Mouse (Mus musculus): ENCODE data around the gene Mfsd4a. TPM values are rescaled to one million over a fixed set of nuclear protein-coding genes. Genes with fewer than 3 reads are reported as not detected.

Mfsd4a gene
- total RNA-seq, 2 experiments from 2014 or later = 86.2 to 87.4 TPM

GRCm38 (mm10) chr1:132003111-132003510 is 64.8 kb downstream of the Mfsd4a start:
- DNase-seq (ENCODE audit: low spot score in 2 of 2) = no peak
- intact Hi-C loops (cut with DNase I) = no loop called here

- DNase-seq (ENCODE audit: low spot score in 2 of 2) = no peak
- intact Hi-C loops (cut with DNase I) = no loop called here
These were observed 66.0 kb downstream of the Mfsd4a start for GRCm38 (mm10) chr1:132001880-132002330.

GRCm38 (mm10) chr1:132000506-132000905 is 67.4 kb downstream of the Mfsd4a start:
- DNase-seq (ENCODE audit: low spot score in 2 of 2) = no peak
- intact Hi-C loops (cut with DNase I) = no loop called here

- intact Hi-C loops (cut with DNase I) = loop anchor here (2.0 kb wide), 2 partner anchors 52 to 122 kb away; no protein-coding TSS in a partner anchor
- peak; percentile 74 to 75 for DNase-seq (ENCODE audit: low spot score in 2 of 2)
These were observed 72.8 kb downstream of the Mfsd4a start for GRCm38 (mm10) chr1:131995062-131995461.

GRCm38 (mm10) chr1:131993169-131994040 is 74.5 kb downstream of the Mfsd4a start:
- DNase-seq (ENCODE audit: low spot score in 2 of 2) = no peak
- intact Hi-C loops (cut with DNase I) = loop anchor here (2.0 kb wide), 2 partner anchors 53 to 123 kb away; no protein-coding TSS in a partner anchor

GRCm38 (mm10) chr1:131992561-131993001 is 75.3 kb downstream of the Mfsd4a start:
- intact Hi-C loops (cut with DNase I) = no loop called here
- no peak for DNase-seq (ENCODE audit: low spot score in 2 of 2)

GRCm38 (mm10) chr1:131990083-131990760 is 77.6 kb downstream of the Mfsd4a start:
- intact Hi-C loops (cut with DNase I) = no loop called here
- DNase-seq (ENCODE audit: low spot score in 2 of 2) = no peak

- no peak for DNase-seq (ENCODE audit: low spot score in 2 of 2)
- intact Hi-C loops (cut with DNase I) = no loop called here
These were observed 78.4 kb downstream of the Mfsd4a start for GRCm38 (mm10) chr1:131989476-131989875.

- intact Hi-C loops (cut with DNase I) = loop anchor here (2.0 kb wide), 1 partner anchor 129 kb away; no protein-coding TSS in a partner anchor
- DNase-seq (ENCODE audit: low spot score in 2 of 2) = no peak
These were observed 80.4 kb downstream of the Mfsd4a start for GRCm38 (mm10) chr1:131987432-131987831.

GRCm38 (mm10) chr1:131983806-131984205 is 84.1 kb downstream of the Mfsd4a start:
- no peak for DNase-seq (ENCODE audit: low spot score in 2 of 2)
- intact Hi-C loops (cut with DNase I) = loop anchor here (5.0 kb wide), 1 partner anchor 47 kb away; no protein-coding TSS in a partner anchor

GRCm38 (mm10) chr1:131982907-131983306 is 85.0 kb downstream of the Mfsd4a start:
- intact Hi-C loops (cut with DNase I) = loop anchor here (5.0 kb wide), 1 partner anchor 46 kb away; no protein-coding TSS in a partner anchor
- DNase-seq (ENCODE audit: low spot score in 2 of 2) = peak; percentile 73 to 84

GRCm38 (mm10) chr1:131981378-131982013 is 86.4 kb downstream of the Mfsd4a start:
- DNase-seq (ENCODE audit: low spot score in 2 of 2) = peak; percentile 63 to 78
- intact Hi-C loops (cut with DNase I) = loop anchor here (5.0 kb wide), 1 partner anchor 44 kb away; no protein-coding TSS in a partner anchor

- DNase-seq (ENCODE audit: low spot score in 2 of 2) = no peak
- intact Hi-C loops (cut with DNase I) = loop anchor here (5.0 kb wide), 1 partner anchor 43 kb away; no protein-coding TSS in a partner anchor
These were observed 87.4 kb downstream of the Mfsd4a start for GRCm38 (mm10) chr1:131980471-131980870.

- DNase-seq (ENCODE audit: low spot score in 2 of 2) = no peak
- intact Hi-C loops (cut with DNase I) = no loop called here
These were observed 91.0 kb downstream of the Mfsd4a start for GRCm38 (mm10) chr1:131976886-131977285.

- DNase-seq (ENCODE audit: low spot score in 2 of 2) = no peak
- intact Hi-C loops (cut with DNase I) = no loop called here
These were observed 93.9 kb downstream of the Mfsd4a start for GRCm38 (mm10) chr1:131973991-131974390.

Other genes starting within 250 kb of the Mfsd4a start
- 10 to 100 TPM; 49.0 to 56.7 TPM for gene Slc41a1, start 240.6 kb downstream of the Mfsd4a start, total RNA-seq (2021)
- gene Rab29, start 200.8 kb downstream of the Mfsd4a start, total RNA-seq (2021) = 1 to 10 TPM; 5.7 to 7.7 TPM
- 100 to 1,000 TPM; 159 to 163 TPM for gene Nucks1, start 157.5 kb downstream of the Mfsd4a start, total RNA-seq (2021)
- 1 to 10 TPM in 1 of 2 experiments, under 1 TPM in 1; 0.97 to 1.8 TPM for gene Slc45a3, start 105.1 kb downstream of the Mfsd4a start, total RNA-seq (2021)
- gene Elk4, start 60.5 kb downstream of the Mfsd4a start, total RNA-seq (2021) = 10 to 100 TPM; 54.5 to 58.8 TPM
- gene Cdk18, start 71.6 kb upstream of the Mfsd4a start, total RNA-seq (2021) = 10 to 100 TPM; 17.0 to 28.3 TPM
- 1 to 10 TPM; 4.1 to 4.6 TPM for gene Lemd1, start 123.4 kb upstream of the Mfsd4a start, total RNA-seq (2021)
- gene AC124108.1, start 123.4 kb upstream of the Mfsd4a start, total RNA-seq (2021) = 1 to 10 TPM; 3.7 to 3.9 TPM
- not detected for gene Gm10188, start 161.7 kb upstream of the Mfsd4a start, total RNA-seq (2021)
- gene Klhdc8a, start 230.6 kb upstream of the Mfsd4a start, total RNA-seq (2021) = 10 to 100 TPM; 13.1 to 16.8 TPM
- gene Nuak2, start 248.1 kb upstream of the Mfsd4a start, total RNA-seq (2021) = 1 to 10 TPM; 1.6 to 1.7 TPM

All from left cerebral cortex, postnatal 14 days (tissue).